Mouse (Mus musculus) left cerebral cortex, postnatal 14 days (tissue): ENCODE measurements at regions not wholly inside any gene's neighbourhood (a gene's known extent, or its start where the extent isn't known, plus 50 kb on each side); places are given as distances from the start of the nearest gene placed in this dataset.

Source experiments
- DNase-seq, 2 experiments: peaks; one replicate each; pipeline ENCODE4 v3.0.0; 2021 to 2022; ENCODE audit warnings: low spot score in 2 of 2, mixed read lengths in 1 of 2
- intact Hi-C: fragments of 180-260 bp; cut with DNase I; formaldehyde crosslinking; loops from one replicate; pipeline ENCODE4 v1.15.1; 2025

DNA sequence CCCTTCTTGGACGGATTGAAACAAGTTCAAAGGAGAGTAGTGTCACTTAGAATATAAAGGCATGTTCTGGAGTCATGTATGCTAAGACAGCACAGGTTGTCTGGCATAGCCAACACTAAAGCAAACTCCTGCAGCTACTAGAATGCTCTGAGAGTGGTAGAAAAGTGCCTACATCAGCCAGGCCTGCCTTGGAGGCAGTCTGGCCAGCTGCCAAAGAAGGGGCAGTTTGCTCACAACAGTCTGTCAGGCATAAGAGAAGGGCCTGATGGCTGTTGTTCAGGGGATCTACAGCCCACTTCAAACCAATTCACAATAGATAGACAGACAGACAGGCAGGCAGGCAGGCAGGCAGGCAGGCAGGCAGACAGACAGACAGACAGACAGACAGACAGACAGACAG, 136.5 kb upstream of the Dap start:
- intact Hi-C loops, result no loop called here
- no peak for DNase-seq

DNA sequence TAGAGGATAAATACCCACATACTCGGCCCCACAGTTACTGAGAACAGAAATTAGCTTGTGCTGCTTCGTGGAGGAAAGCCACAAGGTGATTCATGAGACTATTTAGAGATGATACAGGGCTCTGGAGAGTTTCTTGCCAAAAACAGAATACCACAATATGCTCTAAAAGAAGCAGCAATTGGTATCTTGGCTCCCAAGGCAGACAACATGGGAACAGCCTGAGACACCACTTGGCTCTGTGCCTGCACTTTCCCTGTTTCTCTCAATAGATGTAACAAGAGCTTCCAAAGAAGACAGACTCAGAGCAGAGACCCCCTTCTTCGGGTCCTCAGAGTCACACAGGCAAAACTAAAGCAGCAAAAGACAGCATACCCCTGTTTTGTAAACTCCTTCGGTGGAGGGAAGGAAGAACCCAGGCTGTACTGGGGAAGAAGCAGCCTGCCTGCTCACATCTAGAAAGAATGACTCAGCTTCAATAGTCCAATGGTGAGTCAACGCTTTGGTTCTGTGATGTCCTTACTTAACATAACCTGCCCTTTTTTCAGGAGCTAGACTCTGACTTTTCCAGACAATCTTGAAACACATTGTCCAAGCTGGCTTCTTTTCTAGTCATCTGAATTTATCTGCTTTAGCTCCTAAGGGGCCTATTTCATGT, 132.1 kb upstream of the Dap start:
- intact Hi-C loops, result no loop called here
- DNase-seq, result peak; percentile 82 to 93

DNA sequence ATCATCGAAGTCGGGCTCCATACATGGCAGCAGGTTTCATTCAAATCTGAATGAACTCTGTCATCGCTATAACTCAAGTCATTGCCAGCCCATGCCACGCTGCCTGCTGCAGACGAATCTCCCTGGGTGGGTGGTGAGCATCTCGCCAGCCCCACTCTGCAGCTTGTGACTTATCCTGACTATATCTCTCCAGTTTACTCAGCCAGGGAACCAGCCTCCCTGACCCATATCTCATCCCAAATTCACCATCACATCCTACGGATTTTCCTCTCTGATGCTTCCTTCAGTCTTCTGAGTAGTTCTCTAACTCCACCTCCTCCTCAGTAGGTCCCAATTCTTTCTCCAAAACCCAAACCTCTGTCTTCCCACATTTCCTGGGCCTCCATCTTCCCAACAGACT, 127.9 kb upstream of the Dap start:
- no peak for DNase-seq
- intact Hi-C loops, result no loop called here

DNA sequence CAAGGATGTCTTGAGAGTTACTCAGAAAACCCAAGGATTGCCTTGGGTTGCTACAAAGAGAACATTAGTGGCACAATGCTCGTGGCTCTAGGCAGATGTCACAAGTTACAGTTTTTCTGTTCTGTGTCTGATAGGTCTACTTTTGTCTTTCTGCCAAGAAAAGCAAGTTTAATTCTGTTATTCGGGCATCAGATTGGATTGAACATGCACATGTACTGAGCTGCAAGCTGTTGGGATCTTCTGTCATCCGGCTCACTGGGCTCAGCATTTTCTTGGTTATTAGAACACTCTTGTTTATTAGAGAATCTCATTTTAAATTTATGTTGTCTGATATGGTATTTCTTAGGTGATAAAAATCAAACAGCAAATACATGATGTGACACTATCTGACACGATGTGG, 126.8 kb upstream of the Dap start:
- intact Hi-C loops, result no loop called here
- no peak for DNase-seq

DNA sequence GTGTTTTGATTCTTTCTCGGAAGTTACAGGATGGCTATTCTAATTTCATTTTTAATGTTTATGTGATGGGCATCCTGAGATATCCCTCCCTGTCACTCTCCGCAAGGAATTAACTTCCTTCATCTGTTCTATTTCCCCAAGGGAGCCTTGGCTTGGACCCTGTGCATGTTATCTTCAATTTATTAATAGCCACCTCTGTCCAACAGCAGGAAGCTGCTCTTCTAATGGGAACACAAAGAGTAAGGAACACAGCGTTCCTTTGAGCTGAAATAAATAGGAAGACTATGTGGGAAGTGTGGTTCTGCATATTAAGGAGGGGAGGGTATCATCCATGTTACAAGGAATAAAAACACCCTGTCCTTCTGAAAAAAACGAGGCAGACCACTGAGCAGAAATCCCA, 119.4 kb upstream of the Dap start:
- intact Hi-C loops, result no loop called here
- DNase-seq, result no peak

DNA sequence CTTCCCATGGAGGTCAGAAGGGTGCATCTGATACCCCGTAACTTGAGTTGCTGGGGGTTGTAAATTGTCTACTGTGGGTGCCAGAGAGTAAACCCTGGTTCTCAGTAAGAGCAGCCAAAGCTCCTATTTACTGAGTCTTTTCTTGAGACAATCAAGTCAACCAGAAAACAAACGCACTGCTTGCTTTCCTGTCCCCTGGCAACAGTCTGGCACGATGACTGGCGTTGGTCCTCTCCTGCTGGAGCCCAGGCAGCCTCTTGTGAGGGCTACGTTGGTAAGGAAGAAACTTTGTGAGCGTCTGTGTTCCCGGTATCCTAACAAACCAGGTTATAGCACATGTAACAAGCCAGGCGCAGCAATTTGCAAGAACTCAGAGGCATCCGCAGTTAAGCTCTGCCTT, 117.2 kb upstream of the Dap start:
- intact Hi-C loops, result no loop called here
- no peak for DNase-seq

DNA sequence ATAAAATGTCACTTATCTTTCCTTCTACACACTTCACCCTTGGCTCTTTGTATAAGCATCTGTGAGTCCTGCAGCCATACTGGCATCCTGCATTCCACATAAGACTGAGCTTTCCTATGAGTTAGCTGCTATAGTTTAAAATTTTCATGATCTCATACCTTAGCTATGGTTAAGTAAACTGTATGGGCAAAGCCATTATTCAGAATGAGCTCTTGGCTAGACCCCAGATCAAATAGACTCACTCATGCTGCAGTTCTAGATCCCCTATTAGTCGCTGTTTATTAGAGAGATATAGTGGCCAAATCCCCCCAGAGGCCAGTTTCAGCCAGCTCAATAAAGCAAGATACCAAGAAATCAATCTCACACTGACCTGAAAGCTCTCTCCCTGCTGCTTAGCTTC, 110.9 kb upstream of the Dap start:
- intact Hi-C loops, result no loop called here
- no peak for DNase-seq

DNA sequence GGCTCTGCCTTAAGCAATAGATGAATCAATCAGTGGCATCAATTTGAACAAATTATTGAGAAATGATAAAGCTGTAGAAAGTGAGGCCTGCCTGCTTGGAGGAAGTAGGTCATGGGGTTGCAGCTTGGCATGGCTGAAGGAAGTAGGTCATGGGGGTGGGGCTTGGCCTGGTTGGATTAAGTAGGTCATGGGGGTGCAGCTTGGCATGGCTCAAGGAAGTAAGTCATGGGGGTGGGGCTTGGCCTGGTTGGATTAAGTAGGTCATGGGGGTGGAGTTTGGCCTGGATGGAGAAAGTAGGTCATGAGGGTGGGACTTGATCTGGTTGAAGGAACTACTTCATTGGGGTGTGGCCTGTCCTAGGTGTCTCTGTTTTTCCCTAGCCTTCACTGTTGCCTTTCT, 106.8 kb upstream of the Dap start:
- DNase-seq, result no peak
- intact Hi-C loops, result no loop called here

DNA sequence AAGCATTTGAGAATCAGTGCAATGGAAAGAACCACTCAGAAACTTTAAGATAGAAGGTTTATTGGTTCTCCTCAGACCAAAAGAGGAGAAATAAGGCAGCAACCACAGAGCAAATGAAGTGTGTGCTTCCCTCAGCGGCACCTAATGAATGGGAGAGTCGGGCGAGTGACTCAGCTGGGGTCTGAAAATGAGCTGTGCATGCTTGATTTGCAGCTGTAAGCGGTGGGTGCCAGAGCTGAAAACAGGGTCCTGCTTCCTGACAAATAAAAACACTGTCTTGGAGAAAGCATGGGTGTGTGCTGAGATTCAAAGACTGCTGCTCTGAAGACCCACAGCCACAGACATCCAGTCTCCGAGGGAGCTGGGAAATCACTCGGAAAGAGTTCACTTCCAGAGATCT, 104.0 kb upstream of the Dap start:
- intact Hi-C loops, result no loop called here
- DNase-seq, result no peak

DNA sequence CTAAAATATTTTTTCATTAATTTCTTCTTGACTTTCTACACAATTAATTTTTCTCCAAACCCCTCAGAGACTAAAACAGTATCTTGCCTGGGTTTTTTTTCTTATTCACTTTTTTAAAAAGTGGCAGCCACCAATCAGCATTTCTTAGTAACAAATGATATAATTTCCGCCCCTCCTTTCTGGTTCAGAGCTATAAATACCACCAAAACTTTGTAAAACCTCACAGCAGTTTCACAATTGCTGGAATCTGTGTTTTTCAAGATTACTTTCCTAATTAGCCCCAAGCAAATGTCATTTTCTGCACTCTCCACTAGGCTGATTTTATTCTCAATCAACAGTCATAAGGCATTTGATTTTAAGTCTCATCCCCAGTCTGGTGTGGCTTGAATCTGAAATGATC, 98.3 kb upstream of the Dap start:
- DNase-seq, result no peak
- intact Hi-C loops, result no loop called here

DNA sequence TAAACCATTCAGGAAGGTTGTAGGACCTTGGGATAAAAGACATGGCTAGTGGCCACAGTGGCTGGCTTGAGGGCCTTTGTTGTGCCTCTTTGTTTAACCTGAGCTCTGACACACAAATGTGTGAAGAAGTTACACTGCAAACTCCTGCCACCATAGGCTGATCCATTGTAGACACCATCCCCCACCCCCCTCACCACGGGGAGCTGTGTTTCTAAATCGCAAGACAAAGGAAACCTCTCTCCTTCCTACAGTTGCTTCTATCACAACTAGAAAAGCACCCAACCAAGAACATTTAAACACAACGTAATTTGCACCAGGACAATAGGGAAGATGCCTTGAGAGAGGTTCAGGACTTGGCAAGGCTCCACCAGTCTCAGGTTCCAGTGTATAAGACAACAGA, 97.1 kb upstream of the Dap start:
- intact Hi-C loops, result no loop called here

DNA sequence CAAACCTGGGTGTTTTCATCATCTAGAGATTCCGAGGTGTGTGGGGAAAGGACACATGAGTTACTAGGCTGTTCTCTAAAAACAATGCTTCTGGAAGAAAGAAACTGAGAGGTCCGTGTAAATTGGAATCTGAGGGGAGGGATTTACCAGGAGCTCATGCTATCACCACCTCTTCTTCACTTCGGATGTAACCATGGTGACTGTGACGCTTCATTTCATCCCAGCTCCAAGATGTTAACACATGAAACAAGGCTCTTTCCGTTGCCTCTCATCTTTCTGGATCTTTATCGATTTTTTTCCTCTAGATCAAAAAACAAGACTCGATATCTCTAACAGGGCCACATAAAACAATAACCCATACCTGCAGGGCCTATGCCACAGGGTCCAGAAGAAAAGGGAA, 89.2 kb upstream of the Dap start:
- intact Hi-C loops, result no loop called here
- DNase-seq, result peak; percentile 23 to 53

More for the DNA sequence above, 97.1 kb upstream of the Dap start:
- DNase-seq, result no peak

DNA sequence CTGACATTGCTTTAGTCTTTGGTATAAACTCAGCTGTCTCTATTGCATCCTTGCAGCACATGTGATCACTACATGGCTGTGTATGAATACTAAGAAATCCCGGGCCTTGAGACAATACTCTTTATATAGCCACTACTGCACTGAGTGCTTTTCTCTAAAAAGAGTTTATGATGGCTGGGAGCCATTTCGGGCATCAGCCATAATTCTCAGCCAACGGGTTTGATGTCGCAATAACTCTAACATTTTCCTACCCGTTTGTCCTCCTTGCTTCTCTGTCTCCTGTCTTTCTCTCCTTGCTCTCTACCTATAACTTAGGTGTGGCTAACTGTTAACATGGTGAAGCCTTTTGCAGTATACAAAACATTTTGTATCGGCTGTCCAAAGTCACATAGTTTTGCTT, 85.5 kb upstream of the Dap start:
- no peak for DNase-seq
- intact Hi-C loops, result no loop called here

DNA sequence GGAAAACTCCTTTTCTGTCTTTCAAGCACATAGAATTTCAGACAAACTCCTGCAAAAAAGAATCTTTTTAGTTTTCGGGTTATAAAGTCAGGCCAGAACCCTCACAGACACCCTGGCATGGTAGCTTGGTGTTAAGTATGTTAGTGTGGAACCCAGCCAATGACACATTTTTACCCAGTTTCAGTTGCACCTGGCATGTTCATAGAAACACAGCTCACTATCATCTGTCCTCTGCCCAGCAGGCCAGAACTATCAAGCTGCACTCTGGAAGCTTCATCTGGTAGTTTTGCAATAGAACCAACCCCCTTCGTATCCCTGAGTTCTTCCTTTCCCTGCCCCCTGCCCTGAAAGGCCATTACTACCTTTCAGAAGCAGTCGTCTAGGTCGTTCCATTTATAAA, 82.4 kb upstream of the Dap start:
- intact Hi-C loops, result loop anchor here (10.0 kb wide), 1 partner anchor 107 kb away; no protein-coding TSS in a partner anchor
- DNase-seq, result no peak

DNA sequence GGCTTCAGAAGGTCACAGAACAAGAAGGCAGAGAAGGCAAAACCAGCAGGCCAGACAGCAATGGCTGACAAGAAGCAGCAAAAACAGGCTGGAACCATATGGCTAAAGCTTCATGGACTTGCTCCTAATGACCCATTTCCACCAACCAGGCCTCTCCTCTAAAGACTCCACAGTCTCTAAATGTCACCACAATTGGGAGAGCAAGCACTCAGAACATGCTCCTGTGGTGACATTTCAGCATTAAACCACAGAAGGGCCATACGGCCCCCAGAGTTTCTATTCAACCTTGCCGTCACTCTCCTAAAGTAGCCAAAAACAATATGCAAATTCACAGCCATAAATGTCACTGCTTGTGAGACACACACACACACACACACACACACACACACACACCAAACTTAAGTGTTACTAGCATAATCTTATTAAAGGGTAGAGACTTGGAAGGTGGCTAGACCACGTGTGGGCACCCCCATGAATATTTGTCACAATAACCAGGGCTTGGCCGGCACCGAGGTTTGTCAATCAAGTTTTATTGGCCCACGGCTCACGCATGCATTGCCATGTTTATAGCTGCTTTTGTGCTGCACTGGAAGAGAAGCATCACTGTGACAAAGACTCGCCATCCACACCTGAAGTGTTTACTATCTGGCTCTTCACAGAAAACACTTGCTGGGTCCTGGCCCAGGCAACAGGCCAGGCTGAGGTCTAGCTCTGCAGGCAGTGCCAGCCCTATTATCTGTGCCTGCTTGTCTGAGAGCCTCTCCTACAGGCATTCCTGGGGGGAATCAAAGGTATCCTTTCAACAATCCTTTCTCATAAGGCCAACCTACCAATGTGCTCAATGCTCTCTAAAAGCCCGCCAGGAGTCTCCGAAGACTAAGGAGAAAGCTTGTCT, 75.6 kb upstream of the Dap start:
- DNase-seq, result no peak
- intact Hi-C loops, result loop anchor here (10.0 kb wide), 1 partner anchor 114 kb away; no protein-coding TSS in a partner anchor

DNA sequence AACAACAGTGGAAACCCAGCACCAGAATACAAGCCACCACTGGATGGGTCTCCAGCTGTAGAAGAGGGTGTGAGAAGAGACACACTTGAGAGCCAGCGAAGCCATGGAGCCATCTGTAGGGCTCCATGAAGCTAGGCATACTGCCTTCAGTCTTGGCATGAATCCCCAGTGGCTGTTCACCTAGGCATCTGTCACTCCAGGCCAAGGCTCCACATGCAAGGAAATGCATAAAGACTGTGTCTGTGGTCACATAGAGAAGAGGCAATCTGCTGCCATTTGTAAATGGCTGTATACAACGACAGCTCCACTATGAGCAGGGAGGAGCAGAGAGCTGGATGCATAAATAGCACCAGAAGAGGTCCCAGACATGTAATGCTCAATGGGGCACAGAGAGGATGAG, 74.3 kb upstream of the Dap start:
- intact Hi-C loops, result loop anchor here (10.0 kb wide), 2 partner anchors 115 to 225 kb away; no protein-coding TSS in a partner anchor
- DNase-seq, result no peak

DNA sequence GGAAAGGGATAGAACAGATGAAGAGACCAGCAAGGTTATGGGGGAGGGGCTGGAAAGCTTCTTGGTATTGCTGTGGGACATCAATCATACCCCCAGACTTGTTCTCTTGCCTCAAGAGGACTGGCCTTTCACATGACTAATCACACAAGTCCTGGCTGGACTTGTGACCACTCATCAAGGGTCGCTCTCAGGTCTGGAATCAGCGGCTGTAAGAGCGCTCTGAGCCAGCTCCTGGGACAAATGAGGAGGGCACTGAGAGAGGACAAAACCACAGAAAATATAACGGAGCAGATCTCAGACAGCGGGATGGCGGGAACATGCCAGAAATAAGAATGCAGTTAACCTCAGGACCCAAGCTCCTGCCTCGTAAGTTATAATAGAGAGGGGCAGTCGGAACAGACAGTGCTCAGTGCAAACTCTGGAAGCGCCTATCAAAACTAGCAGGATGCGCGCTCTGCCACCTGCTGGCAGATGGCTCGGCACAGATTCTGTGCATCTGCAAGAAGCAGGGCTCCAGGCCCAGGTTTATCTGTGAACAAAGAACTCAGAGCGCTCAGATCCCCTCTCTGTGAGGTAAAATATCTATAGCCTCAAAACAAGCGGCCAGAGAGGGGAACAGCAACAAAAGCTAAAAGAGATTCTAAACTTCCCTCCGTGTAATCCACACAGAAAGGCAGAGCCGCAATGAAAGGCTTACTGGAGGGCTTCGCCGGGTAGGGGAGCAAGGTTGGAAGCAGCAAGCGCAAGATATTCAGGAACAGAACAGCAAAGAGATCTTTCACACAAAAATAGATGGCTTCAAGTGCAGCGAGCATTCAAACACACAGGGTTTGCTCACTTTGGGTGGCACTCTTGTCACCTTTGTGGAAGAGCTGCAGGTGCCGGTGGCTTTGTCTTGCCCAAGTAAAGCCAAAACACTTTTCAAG, 73.3 kb upstream of the Dap start:
- DNase-seq, result peak; percentile 82 to 86
- intact Hi-C loops, result loop anchor here (10.0 kb wide), 1 partner anchor 226 kb away; no protein-coding TSS in a partner anchor

DNA sequence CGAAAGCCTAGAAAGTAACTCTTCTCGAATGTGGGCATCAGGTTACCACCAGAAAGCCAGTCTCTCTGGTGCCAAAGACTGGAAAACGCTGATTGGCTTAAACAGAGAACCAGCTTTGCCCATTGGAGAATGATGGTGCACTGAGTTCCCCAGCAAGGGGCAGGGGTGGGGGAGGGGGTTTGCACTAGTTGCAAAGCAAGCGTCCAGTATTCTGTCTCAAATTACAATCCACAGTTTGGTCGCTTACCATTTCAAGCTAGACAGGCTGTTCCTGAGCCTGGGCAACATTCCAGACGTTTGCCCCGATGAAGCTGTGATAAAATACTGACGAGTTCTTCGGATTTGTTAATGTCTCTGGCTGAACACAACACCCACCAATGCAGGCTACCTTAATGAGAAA, 69.0 kb upstream of the Dap start:
- DNase-seq, result no peak
- intact Hi-C loops, result loop anchor here (10.0 kb wide), 1 partner anchor 230 kb away; no protein-coding TSS in a partner anchor

DNA sequence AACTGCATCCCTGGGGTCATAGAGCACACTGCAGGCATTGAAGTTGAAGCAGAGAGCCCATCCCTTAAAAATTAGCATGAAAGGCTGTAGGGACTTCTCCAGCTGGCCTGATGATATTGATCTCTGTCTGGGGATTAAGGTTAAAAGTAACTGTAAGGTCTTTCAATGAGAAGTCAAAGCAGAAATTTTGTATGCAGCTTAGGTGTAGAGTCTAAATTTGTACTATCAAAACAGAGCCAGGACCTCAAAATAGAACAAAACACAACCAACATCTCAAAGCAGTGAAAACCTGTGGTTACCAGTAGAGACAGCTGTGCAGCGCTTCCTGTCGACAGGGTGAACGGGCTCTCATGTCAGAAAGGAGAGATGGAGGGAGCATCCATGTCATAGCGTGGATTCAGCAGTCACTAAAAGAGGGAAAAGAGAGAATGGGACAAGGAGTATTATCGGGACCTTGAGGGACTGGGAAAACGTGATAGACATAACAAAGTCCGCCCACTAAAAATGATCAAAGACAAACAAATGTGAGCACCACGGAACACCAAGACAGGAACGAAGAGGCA, 57.5 kb upstream of the Dap start:
- intact Hi-C loops, result no loop called here

DNA sequence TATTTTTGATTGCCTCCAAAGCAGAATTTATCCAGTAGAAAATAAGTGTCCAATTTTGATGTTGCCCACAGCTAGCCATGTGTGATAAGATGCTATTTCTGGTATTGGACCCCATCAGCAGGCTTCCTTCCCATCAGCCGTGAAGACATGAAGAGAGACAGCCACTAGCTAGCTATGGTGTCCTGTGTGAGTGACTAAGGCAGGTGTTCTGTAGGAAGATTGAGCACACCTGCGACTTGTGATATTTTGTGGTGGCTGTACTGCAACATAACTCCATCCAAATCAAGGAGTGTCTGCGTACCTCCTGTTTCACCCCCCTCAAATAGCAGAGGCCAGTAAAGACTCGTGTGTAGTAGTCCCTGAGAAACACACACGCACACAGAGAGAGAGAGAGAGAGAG, 56.6 kb upstream of the Dap start:
- no peak for DNase-seq
- intact Hi-C loops, result no loop called here

More for the DNA sequence above, 57.5 kb upstream of the Dap start:
- no peak for DNase-seq
